Mouse (Mus musculus) ES-E14 (cell line): ENCODE data around the gene Cers6.

ENCODE experiments used
- CHD2 ChIP-seq: IDR thresholded peaks from 2 replicates; pipeline ENCODE4 v1.6.1; 2014; ENCODE audit warnings: mild to moderate bottlenecking, low read depth, low read length, inconsistent platforms
- MAFK ChIP-seq: IDR thresholded peaks from 2 replicates; pipeline ENCODE4 v1.6.1; 2014; ENCODE audit warnings: mild to moderate bottlenecking, low read depth, low read length, inconsistent platforms; ENCODE audit not compliant: insufficient read depth
- ZC3H11A ChIP-seq: IDR thresholded peaks from 2 replicates; pipeline ENCODE4 v1.6.1; 2012; ENCODE audit warnings: low read depth, mild to moderate bottlenecking, inconsistent platforms, low read length, borderline replicate concordance

DNA sequence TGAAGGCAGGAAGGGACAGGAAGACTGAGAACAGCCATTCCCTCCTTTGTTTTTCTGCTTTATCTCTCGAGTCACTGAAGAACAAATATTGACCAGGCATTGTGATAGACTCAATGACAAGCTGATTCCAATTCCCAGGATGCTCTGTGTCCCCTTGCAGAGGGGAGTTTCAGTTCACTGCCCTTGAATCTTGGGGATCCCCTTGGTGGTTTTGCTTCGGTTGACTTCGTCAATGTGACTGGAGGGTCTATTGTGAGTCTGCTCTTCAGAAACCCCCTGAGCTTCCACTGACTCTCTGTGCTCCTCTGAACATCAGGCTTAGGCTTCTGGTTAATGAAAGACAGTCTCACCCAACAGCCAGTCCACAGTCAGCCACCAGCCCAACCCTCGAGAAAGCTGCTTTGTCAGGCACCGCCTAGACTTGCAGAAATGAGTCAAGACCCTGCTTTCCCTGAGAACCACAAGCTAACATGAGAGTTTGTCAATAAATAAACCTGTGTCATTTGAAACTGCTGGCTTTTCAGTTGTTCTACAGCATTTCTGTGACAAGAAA is 271.3 kb downstream of the Cers6 start:
- no peak for TF ChIP-seq MAFK
- TF ChIP-seq CHD2, result no peak
- no peak for TF ChIP-seq ZC3H11A
